Mouse (Mus musculus) fat pad, adult 2 months (tissue): ENCODE measurements around the gene Pdhx.

Experiments used
- DNase-seq: peaks from one replicate; pipeline ENCODE4 v3.0.0-alpha.2; 2011; ENCODE audit warnings: low read depth, low spot score; ENCODE audit errors: extremely low read depth

Gene Pdhx

DNA sequence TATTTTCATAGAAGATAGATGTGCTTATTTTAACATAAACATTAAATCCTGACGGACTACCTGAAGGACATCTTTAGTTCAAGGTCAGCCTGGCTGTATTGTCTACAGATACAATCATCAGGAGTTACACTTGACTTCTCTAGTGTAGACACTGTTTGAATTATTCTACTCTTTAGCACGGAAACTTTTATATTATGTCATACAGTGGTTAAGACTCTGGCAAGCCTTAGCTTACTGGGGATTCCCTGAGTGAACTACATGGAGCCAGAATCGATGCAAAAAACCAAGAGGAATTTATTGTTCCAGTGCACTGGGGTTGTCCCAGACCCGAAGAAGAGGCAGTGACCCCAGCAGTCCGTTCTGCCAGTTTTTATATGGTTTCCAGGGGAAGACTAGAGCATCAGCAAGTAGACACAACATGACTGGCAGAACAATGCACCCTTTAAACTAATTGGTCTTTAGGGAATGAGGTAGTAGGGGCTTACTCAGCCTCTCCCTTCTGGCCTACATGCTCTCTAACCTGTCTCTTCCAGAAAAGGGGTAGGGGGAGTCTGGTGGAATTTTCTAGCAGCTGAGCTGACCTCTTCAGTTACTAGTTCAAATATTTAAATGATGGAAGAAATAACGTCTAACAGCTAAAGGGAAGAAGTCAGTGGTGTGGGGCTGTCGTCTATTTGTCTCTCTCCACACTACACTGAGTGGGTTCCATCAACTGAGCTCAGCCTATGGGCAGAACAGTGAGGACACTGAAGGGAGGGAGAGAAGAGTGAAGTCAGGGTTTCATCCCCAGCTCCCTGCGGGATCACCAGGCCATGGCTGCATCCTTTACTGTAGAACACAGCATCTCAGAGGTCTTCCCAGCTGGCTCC, 6.4 kb downstream of the Pdhx start:
- DNase-seq: no peak

DNA sequence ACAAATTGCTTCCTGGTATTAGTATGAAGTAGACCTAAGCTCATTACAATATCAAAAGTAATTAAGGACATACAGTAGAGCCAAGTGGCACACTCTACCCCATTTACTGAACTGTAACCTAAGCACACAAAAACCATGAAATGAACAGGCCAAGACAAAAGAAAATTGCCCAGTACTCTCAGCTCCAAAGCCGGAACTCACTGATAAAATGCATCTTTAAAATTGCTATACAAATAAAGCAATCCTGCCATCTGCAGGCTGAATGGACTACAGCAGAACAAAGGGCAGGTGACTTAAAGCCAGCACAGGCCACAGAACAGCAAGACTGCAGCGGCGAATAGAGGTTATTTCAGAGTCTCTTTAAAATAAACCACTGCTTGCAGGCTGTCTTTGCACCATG, 10.4 kb downstream of the Pdhx start:
- DNase-seq: no peak

DNA sequence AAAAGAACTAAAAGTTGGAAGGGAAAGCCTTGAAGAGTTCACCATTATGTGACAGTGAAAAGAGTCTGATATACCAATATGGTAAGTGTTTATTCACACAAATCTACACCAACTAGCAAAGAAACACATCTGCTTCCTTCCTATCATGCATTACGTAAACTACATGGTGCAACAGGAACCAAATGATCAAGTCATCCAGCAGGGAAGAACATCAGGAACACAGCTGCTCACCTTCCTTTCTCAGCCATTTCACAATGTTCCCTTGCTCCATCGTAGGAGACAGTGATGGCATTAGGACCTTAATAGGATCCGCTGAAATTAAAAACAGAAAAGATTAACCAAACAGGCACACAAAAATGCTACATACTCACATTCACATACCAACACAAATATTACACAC, 15.0 kb downstream of the Pdhx start:
- DNase-seq: no peak

- no peak for DNase-seq
These were observed 17.5 kb downstream of the Pdhx start for GRCm38 (mm10) chr2:103055820-103056219.

- DNase-seq: no peak
These were observed 21.1 kb downstream of the Pdhx start for GRCm38 (mm10) chr2:103051937-103052893.

GRCm38 (mm10) chr2:103045286-103045685, 28.0 kb downstream of the Pdhx start:
- DNase-seq: no peak

GRCm38 (mm10) chr2:103040896-103041295, 32.4 kb downstream of the Pdhx start:
- DNase-seq: no peak

DNA sequence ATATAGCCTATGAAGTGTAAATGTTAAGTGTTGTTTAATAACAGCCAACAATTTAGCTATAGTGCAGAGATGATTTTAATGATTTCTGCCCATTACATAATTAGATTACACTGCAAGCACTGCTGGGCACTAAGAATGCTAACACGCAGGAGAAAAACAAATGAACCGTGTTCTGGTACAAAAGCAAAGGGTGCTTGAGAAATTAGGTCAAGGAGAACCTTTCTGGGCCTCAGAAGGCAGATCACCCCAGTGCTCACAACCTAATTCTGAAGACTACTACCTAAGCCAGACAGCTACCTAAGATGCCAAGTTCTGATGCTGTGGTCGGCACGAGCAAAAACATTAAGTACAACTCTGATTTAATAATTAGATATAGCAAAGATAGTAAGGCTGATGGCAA, 35.5 kb downstream of the Pdhx start:
- no peak for DNase-seq

DNA sequence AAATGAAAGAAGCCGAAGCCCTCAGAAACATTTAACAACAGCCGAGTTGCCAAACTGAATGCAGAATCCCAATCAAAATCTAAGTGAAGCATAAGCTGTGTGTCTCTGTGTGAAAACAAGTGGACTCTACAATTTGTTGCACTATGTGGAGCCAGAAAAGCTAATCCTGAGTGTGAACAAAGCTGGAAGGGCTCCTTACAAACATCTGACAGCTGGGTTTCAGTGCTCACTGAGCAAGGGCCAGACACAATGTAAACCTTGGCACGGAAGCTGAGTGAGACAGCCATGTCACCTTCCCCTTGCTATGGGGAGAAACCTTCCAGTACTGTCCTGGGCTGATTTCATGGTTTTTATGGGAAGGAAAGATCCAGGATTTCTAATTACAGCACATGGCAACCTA, 50.6 kb downstream of the Pdhx start:
- no peak for DNase-seq

DNA sequence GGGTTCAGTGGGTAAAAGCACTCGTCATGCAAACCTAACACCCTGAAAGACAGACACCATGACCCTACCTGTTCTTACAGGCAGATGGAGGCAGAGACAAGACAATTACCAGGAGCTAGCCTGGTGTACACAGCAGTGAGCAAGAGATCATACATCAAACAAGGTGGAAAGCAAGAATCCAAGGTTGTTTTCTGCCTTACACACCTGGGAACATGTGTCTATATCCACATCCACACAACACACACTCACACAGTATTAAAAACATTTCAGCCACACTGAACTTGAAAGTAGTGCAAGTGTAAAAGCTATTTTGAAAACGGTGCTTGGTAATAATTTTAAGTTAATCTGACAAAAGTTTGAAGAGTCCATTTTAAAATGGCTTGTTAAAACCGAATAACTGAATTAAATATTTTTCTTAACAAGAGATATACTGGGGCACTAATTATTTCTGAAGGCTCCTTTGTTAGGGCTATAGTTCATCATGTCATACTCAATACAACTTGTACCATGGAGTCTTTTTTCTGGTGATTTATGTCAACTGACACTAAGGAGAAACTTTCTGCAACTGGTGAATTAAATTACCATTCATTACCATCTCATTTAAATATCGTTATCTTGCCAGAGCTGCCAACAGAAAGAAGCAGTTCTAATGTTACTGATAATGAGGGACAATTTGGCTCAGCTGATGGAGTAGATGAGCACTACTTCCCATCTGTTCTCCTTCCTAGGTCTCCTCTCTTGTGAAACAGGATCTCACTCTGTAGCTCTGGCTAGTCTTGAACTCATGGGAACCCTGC, 52.9 kb downstream of the Pdhx start:
- DNase-seq: no peak

- no peak for DNase-seq
These were observed 54.4 kb downstream of the Pdhx start for GRCm38 (mm10) chr2:103018817-103019494.

GRCm38 (mm10) chr2:103017391-103017824, 55.9 kb downstream of the Pdhx start:
- no peak for DNase-seq

- DNase-seq: no peak
These were observed 57.2 kb downstream of the Pdhx start for GRCm38 (mm10) chr2:103016089-103016488.

- no peak for DNase-seq
These were observed 60.3 kb downstream of the Pdhx start for GRCm38 (mm10) chr2:103012782-103013575.

GRCm38 (mm10) chr2:103008221-103008620, 65.1 kb downstream of the Pdhx start:
- no peak for DNase-seq

GRCm38 (mm10) chr2:103004599-103004998, 68.7 kb downstream of the Pdhx start:
- no peak for DNase-seq

- DNase-seq: no peak
These were observed 74.1 kb downstream of the Pdhx start for GRCm38 (mm10) chr2:102999153-102999575.

DNA sequence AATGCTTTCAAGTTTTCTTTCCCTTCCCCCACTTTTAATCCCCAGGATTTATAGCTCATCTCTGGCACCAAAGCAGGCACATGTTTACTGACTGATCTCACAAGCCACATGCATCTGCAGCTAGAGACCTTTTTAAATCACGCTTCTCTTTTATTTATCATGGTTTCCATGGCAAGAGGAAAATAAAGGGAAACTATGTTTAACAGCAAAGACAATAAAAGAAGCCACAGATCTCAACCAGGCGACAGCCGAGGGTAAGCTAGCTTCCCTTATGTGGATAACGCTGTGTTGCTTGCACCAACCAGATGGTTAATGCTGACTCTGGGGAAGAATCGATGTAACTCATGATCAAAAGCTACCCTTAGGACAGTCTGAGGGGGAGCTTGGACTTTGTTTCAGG, 75.0 kb downstream of the Pdhx start:
- no peak for DNase-seq

GRCm38 (mm10) chr2:102997874-102998273, 75.4 kb downstream of the Pdhx start:
- no peak for DNase-seq
